ENCODE assay signal across 24 mouse cellular contexts in genomic region chr1:162328673-162329072, GRCm38 (mm10).
DNase-seq lines count a peak whose midpoint lies in the region; ATAC-seq and TF ChIP-seq lines count a peak whose summit lies in the region.
"Had no signal": no experiment of that assay in that cellular context is flagged by ENCODE, and none has a peak within 500 bp of the region (broad histone marks: within the 10 kb centered on the region; RNA-seq: fewer than 3 reads in every experiment).

No protein-coding gene starts in this region.

- no peak overlapping the region for H3K4me3 ChIP-seq in embryonic facial prominence, embryonic 13.5 days
- no peak overlapping the region for H3K4me3 ChIP-seq in embryonic facial prominence, embryonic 10.5 days
- H3K4me3 ChIP-seq in hindbrain, embryonic 14.5 days (replicated peaks; ENCODE audit: low read length), result no peak overlapping the region
- no peak overlapping the region for H3K4me3 ChIP-seq in hindbrain, embryonic 16.5 days (ENCODE audit: low read length)
- H3K4me3 ChIP-seq in embryonic facial prominence, embryonic 15.5 days (replicated peaks), result no peak overlapping the region
- no peak overlapping the region for H3K4me3 ChIP-seq in myocyte
- H3K4me3 ChIP-seq: hindbrain, embryonic 10.5 days; intestine, embryonic 15.5 days; liver, embryonic 13.5 days; megakaryocyte, embryonic 14.5 days; neural tube, embryonic 13.5 days had no signal

- H3K9me3 ChIP-seq in embryonic facial prominence, embryonic 13.5 days, result no peaks in the 10 kb centered on the region
- no peaks in the 10 kb centered on the region for H3K9me3 ChIP-seq in embryonic facial prominence, embryonic 10.5 days
- no peaks in the 10 kb centered on the region for H3K9me3 ChIP-seq in hindbrain, embryonic 14.5 days (ENCODE audit: control insufficient read depth, low read length)
- no peaks in the 10 kb centered on the region for H3K9me3 ChIP-seq in hindbrain, embryonic 16.5 days (ENCODE audit: control insufficient read depth, low read length)
- no peaks in the 10 kb centered on the region for H3K9me3 ChIP-seq in embryonic facial prominence, embryonic 15.5 days (replicated peaks)
- H3K9me3 ChIP-seq: hindbrain, embryonic 10.5 days; intestine, embryonic 15.5 days; liver, embryonic 13.5 days; neural tube, embryonic 13.5 days had no signal

- DNase-seq in embryonic facial prominence, embryonic 10.5 days (ENCODE audit: low spot score), result no peak
- no peak for DNase-seq in hindbrain, embryonic 14.5 days (ENCODE audit: low spot score)
- no peak for DNase-seq in thymus, postnatal 36 days
- DNase-seq: adrenal gland, postnatal 36 days; cerebellum, adult 9-10 months; kidney, adult 8-10 months; kidney, postnatal 14 days; left cerebral cortex, postnatal 4 days; liver, embryonic 13.5 days; lung, adult 2 months; lung, postnatal 14 days; midbrain, embryonic 14.5 days; retina, postnatal 1 day; thymus, postnatal 14 days had no signal

- TF ChIP-seq POLR2A in myocyte (IDR thresholded peaks at IDR 0.05; ENCODE audit: insufficient read length, low read depth), result no peak

- ATAC-seq in embryonic facial prominence, embryonic 13.5 days (ENCODE audit: insufficient number of reproducible peaks, insufficient read depth, low FRiP score, low TSS enrichment, low read depth), result no peak
- peak; percentile 43; the same call in 1 of the 2 replicates for ATAC-seq in hindbrain, embryonic 14.5 days (ENCODE audit: low FRiP score)
- ATAC-seq in hindbrain, embryonic 16.5 days, result no peak; the same call in 1 of the 2 replicates
- no peak for ATAC-seq in embryonic facial prominence, embryonic 15.5 days (ENCODE audit: insufficient number of reproducible peaks, low FRiP score, low TSS enrichment, low read depth)
- ATAC-seq: forebrain, embryonic 14.5 days; intestine, embryonic 15.5 days had no signal

- peak overlapping the region; percentile 41 for H3K27ac ChIP-seq in embryonic facial prominence, embryonic 13.5 days
- H3K27ac ChIP-seq in embryonic facial prominence, embryonic 10.5 days (replicated peaks), result no peak overlapping the region
- H3K27ac ChIP-seq in hindbrain, embryonic 14.5 days, result no peak overlapping the region
- no peak overlapping the region for H3K27ac ChIP-seq in hindbrain, embryonic 16.5 days (ENCODE audit: low read depth, low read length)
- H3K27ac ChIP-seq in embryonic facial prominence, embryonic 15.5 days (replicated peaks), result peak overlapping the region; percentile 60
- H3K27ac ChIP-seq: hindbrain, embryonic 10.5 days; intestine, embryonic 15.5 days; liver, embryonic 13.5 days; neural tube, embryonic 13.5 days had no signal

- H3K79me2 ChIP-seq in myocyte (ENCODE audit: control insufficient read depth, insufficient read depth), result no peaks in the 10 kb centered on the region

- no peaks in the 10 kb centered on the region for H3K36me3 ChIP-seq in embryonic facial prominence, embryonic 13.5 days
- no peaks in the 10 kb centered on the region for H3K36me3 ChIP-seq in embryonic facial prominence, embryonic 10.5 days (replicated peaks)
- H3K36me3 ChIP-seq in hindbrain, embryonic 14.5 days (replicated peaks; ENCODE audit: control insufficient read depth, insufficient read depth), result no peaks in the 10 kb centered on the region
- H3K36me3 ChIP-seq in hindbrain, embryonic 16.5 days (ENCODE audit: control insufficient read depth, insufficient read depth, low read length), result no peaks in the 10 kb centered on the region
- no peaks in the 10 kb centered on the region for H3K36me3 ChIP-seq in embryonic facial prominence, embryonic 15.5 days
- H3K36me3 ChIP-seq in myocyte (ENCODE audit: control insufficient read depth, insufficient read depth), result no peaks in the 10 kb centered on the region
- H3K36me3 ChIP-seq: hindbrain, embryonic 10.5 days; intestine, embryonic 15.5 days; liver, embryonic 13.5 days; neural tube, embryonic 13.5 days had no signal

- no peak overlapping the region for H3K9ac ChIP-seq in embryonic facial prominence, embryonic 13.5 days
- no peak overlapping the region for H3K9ac ChIP-seq in hindbrain, embryonic 14.5 days
- H3K9ac ChIP-seq in hindbrain, embryonic 16.5 days (ENCODE audit: low read depth, low read length), result no peak overlapping the region
- no peak overlapping the region for H3K9ac ChIP-seq in embryonic facial prominence, embryonic 15.5 days
- H3K9ac ChIP-seq: intestine, embryonic 15.5 days; liver, embryonic 13.5 days; neural tube, embryonic 13.5 days had no signal

- H3K4me2 ChIP-seq in embryonic facial prominence, embryonic 13.5 days, result no peak overlapping the region
- H3K4me2 ChIP-seq in hindbrain, embryonic 14.5 days (replicated peaks), result no peak overlapping the region
- no peak overlapping the region for H3K4me2 ChIP-seq in hindbrain, embryonic 16.5 days (ENCODE audit: low read length)
- H3K4me2 ChIP-seq in embryonic facial prominence, embryonic 15.5 days (replicated peaks), result no peak overlapping the region
- peak overlapping the region; percentile 1 for H3K4me2 ChIP-seq in myocyte (ENCODE audit: low read depth)
- H3K4me2 ChIP-seq: heart, embryonic 11.5 days; intestine, embryonic 15.5 days; liver, embryonic 13.5 days; neural tube, embryonic 13.5 days had no signal

- WGBS in embryonic facial prominence, embryonic 13.5 days, result 56% methylated on average over 4 of the region's 4 CpGs
- 73% methylated on average over 4 of the region's 4 CpGs for WGBS in embryonic facial prominence, embryonic 10.5 days
- WGBS in hindbrain, embryonic 14.5 days, result 70% methylated on average over 4 of the region's 4 CpGs
- 67% methylated on average over 4 of the region's 4 CpGs for WGBS in hindbrain, embryonic 16.5 days
- 58% methylated on average over 4 of the region's 4 CpGs for WGBS in embryonic facial prominence, embryonic 15.5 days

- H3ac ChIP-seq in myocyte (ENCODE audit: control insufficient read depth, insufficient read length), result no peak overlapping the region

- H3K4me1 ChIP-seq in embryonic facial prominence, embryonic 13.5 days, result peaks cover 13% of the 10 kb centered on the region
- peaks cover 11% of the 10 kb centered on the region for H3K4me1 ChIP-seq in embryonic facial prominence, embryonic 10.5 days
- H3K4me1 ChIP-seq in hindbrain, embryonic 14.5 days (replicated peaks; ENCODE audit: control insufficient read depth, insufficient read depth, low read length), result no peaks in the 10 kb centered on the region
- H3K4me1 ChIP-seq in hindbrain, embryonic 16.5 days (ENCODE audit: control insufficient read depth, insufficient read depth, low read depth, low read length), result no peaks in the 10 kb centered on the region
- 0 out of 2 replicates have a peak, but pooled peaks cover 4% of the 10 kb centered on the region for H3K4me1 ChIP-seq in embryonic facial prominence, embryonic 15.5 days
- H3K4me1 ChIP-seq: intestine, embryonic 15.5 days; liver, embryonic 13.5 days; megakaryocyte, embryonic 14.5 days had no signal

- H3K27me3 ChIP-seq in embryonic facial prominence, embryonic 13.5 days, result no peaks in the 10 kb centered on the region
- H3K27me3 ChIP-seq in embryonic facial prominence, embryonic 10.5 days (replicated peaks; ENCODE audit: low read depth, poor library complexity, severe bottlenecking), result no peaks in the 10 kb centered on the region
- no peaks in the 10 kb centered on the region for H3K27me3 ChIP-seq in hindbrain, embryonic 14.5 days (ENCODE audit: control insufficient read depth, insufficient read depth, low read length)
- H3K27me3 ChIP-seq in hindbrain, embryonic 16.5 days (replicated peaks; ENCODE audit: control insufficient read depth, insufficient read depth, low read length), result no peaks in the 10 kb centered on the region
- H3K27me3 ChIP-seq in embryonic facial prominence, embryonic 15.5 days, result no peaks in the 10 kb centered on the region
- H3K27me3 ChIP-seq in myocyte (ENCODE audit: control insufficient read depth, insufficient read depth, insufficient read length), result no peaks in the 10 kb centered on the region
- H3K27me3 ChIP-seq: intestine, embryonic 15.5 days; liver, embryonic 13.5 days; neural tube, embryonic 13.5 days had no signal

TF ChIP-seq in myocyte, 11 proteins besides CTCF, POLR2A, EP300 and RAD21:
- peak in 1 of 3 experiments; percentile 20 for TF ChIP-seq MYOD1 (IDR thresholded peaks at IDR 0.05; ENCODE audit: control insufficient read depth in 1 of 3, insufficient read length in 2 of 3, low read depth in 2 of 3)
- TF ChIP-seq REST (IDR thresholded peaks at IDR 0.05; ENCODE audit: insufficient read depth, insufficient read length), result no peak
- TF ChIP-seq CEBPB (IDR thresholded peaks at IDR 0.05; ENCODE audit: insufficient read depth, poor library complexity, severe bottlenecking), result no peak
- no peak for TF ChIP-seq SRF (IDR thresholded peaks at IDR 0.05; ENCODE audit: control insufficient read depth, insufficient read length, low read depth)
- no peak for TF ChIP-seq TCF12 (IDR thresholded peaks at IDR 0.05; ENCODE audit: insufficient read depth, poor library complexity, severe bottlenecking)
- TF ChIP-seq TCF3 (IDR thresholded peaks at IDR 0.05; ENCODE audit: insufficient read length, low read depth), result no peak

Comparison
In these comparisons a context has a peak if more than half of its experiments do, and no peak if none do; other contexts are left out.
1. H3K27ac ChIP-seq: peak in embryonic facial prominence, embryonic 13.5 days (single experiment) and embryonic facial prominence, embryonic 15.5 days (single experiment); none in embryonic facial prominence, embryonic 10.5 days (single experiment), hindbrain, embryonic 14.5 days (single experiment) and hindbrain, embryonic 16.5 days (single experiment).